Mouse (Mus musculus) liver, adult 2 months (tissue): Measurements from ENCODE around the gene Numbl.

Experiments used
- CTCF ChIP-seq: fragments of 200-500 bp; IDR thresholded peaks from 2 replicates; pipeline ENCODE4 v1.5.1; 2011; ENCODE audit warnings: low read depth, low read length, control low read depth
- POLR2A ChIP-seq: fragments of 200-500 bp; IDR thresholded peaks from 2 replicates; pipeline ENCODE4 v1.6.1; 2011; ENCODE audit warnings: low read length, control low read depth; ENCODE audit not compliant: insufficient read depth; ENCODE audit errors: extremely low read depth

GRCm38 (mm10) chr7:27218586-27218985 lies 39.6 kb upstream of the Numbl start:
- TF ChIP-seq CTCF (no peak), POLR2A (no peak)
